Mouse (Mus musculus): Measurements from ENCODE around the gene Zfp612.

The Zfp612 gene

GRCm38 (mm10) chr8:110135515-110135914, 56.0 kb downstream of the Zfp612 start:
- no peak for DNase-seq

GRCm38 (mm10) chr8:110140156-110140555, 60.6 kb downstream of the Zfp612 start:
- no peak for DNase-seq

- DNase-seq, result no peak
Measured at GRCm38 (mm10) chr8:110140770-110141169, 61.2 kb downstream of the Zfp612 start.
